Mouse (Mus musculus): ENCODE results near the gene B3gnt2. TPM values are rescaled to one million over a fixed set of nuclear protein-coding genes. Genes with fewer than 3 reads are reported as not detected.

Gene B3gnt2
- total and polyA plus RNA-seq, 3 experiments = 36.8 to 66.4 TPM; not detected in 1

GRCm38 (mm10) chr11:22852510-22852909, 8.3 kb downstream of the B3gnt2 start:
- Histone ChIP-seq H3K36me3 (ENCODE audit: control insufficient read depth in 1 of 2, insufficient read depth in 2 of 2, low read length in 2 of 2) (peaks cover 2 to 75% of the 10 kb centered on the region in 2 experiments; a peak in 3 of 4 replicates), H3K9ac (ENCODE audit: control insufficient read depth, low read depth, low read length, poor library complexity, severe bottlenecking) (no peak overlapping the region), H3K9me3 (replicated peaks; ENCODE audit: insufficient read depth, low read length) (no peaks in the 10 kb centered on the region), H3K27me3 (ENCODE audit: control insufficient read depth in 1 of 2, insufficient read depth in 2 of 2, low read length in 2 of 2) (no peaks in the 10 kb centered on the region), H3K79me2 (ENCODE audit: control insufficient read depth, insufficient read depth, low read length, poor library complexity) (peaks cover 74% of the 10 kb centered on the region), H3K27ac (ENCODE audit: control insufficient read depth, low read depth, low read length) (no peak overlapping the region), H3K4me3 (ENCODE audit: control insufficient read depth in 1 of 2, insufficient read depth in 1 of 2, low read depth in 2 of 2, low read length in 2 of 2) (no peak overlapping the region), H3K4me1 (ENCODE audit: control insufficient read depth in 1 of 2, insufficient read depth in 2 of 2, low read length in 2 of 2) (peaks cover 52% of the 10 kb centered on the region in 2 experiments)
- TF ChIP-seq ETS1 (IDR thresholded peaks at IDR 0.05; ENCODE audit: low read depth, low read length) (no peak), MAX (IDR thresholded peaks at IDR 0.05; ENCODE audit: low read length) (no peak), ZKSCAN1 (IDR thresholded peaks at IDR 0.05; ENCODE audit: low read depth, low read length) (no peak), UBTF (IDR thresholded peaks at IDR 0.05; ENCODE audit: borderline replicate concordance, insufficient read depth, low read depth, low read length) (no peak), CHD1 (IDR thresholded peaks at IDR 0.05; ENCODE audit: low read depth, low read length) (no peak), POLR2AphosphoS2 (IDR thresholded peaks at IDR 0.05; ENCODE audit: low read length) (no peak), MXI1 (IDR thresholded peaks at IDR 0.05; ENCODE audit: low read depth, low read length) (no peak), MYC (IDR thresholded peaks at IDR 0.05; ENCODE audit: low read depth, low read length) (no peak), USF1 (IDR thresholded peaks at IDR 0.05; ENCODE audit: low read depth, low read length) (no peak), NRF1 (IDR thresholded peaks at IDR 0.05; ENCODE audit: insufficient read depth, low read depth, low read length, poor library complexity, severe bottlenecking) (no peak), HCFC1 (IDR thresholded peaks at IDR 0.05; ENCODE audit: low read depth, low read length) (no peak), E2F4 (IDR thresholded peaks at IDR 0.05; ENCODE audit: borderline replicate concordance, low read depth, low read length) (no peak), POLR2A (IDR thresholded peaks at IDR 0.05; ENCODE audit: control insufficient read depth in 1 of 2, insufficient read depth in 1 of 2, low read depth in 1 of 2, low read length in 2 of 2, poor library complexity in 1 of 2) (no peak), CHD2 (IDR thresholded peaks at IDR 0.05; ENCODE audit: low read length) (no peak), JUND (IDR thresholded peaks at IDR 0.05; ENCODE audit: low read depth, low read length) (no peak), POLR2AphosphoS5 (IDR thresholded peaks at IDR 0.05; ENCODE audit: borderline replicate concordance, low read depth, low read length) (no peak), GABPA (IDR thresholded peaks at IDR 0.05; ENCODE audit: low read depth, low read length) (no peak), MAFK (IDR thresholded peaks at IDR 0.05; ENCODE audit: borderline replicate concordance, low read depth, low read length) (no peak), CTCF (IDR thresholded peaks at IDR 0.05 in 2 of 3, conservative IDR thresholded peaks at IDR 0.05 in 1 of 3; ENCODE audit: control insufficient read depth in 1 of 3, insufficient read depth in 1 of 3, low read depth in 2 of 3, low read length in 3 of 3, poor library complexity in 1 of 3, severe bottlenecking in 1 of 3) (no peak)
- DNase-seq (ENCODE audit: low read depth, low spot score) = no peak

- DNase-seq (ENCODE audit: low read depth, low spot score) = peak; percentile 75
- no peaks in the 10 kb centered on the region for H3K9me3 ChIP-seq (replicated peaks; ENCODE audit: insufficient read depth, low read length)
- no peak overlapping the region for H3K9ac ChIP-seq (ENCODE audit: control insufficient read depth, low read depth, low read length, poor library complexity, severe bottlenecking)
- no peaks in the 10 kb centered on the region for H3K27me3 ChIP-seq (ENCODE audit: control insufficient read depth in 1 of 2, insufficient read depth in 2 of 2, low read length in 2 of 2)
- peaks cover 2 to 74% of the 10 kb centered on the region in 2 experiments; a peak in 3 of 4 replicates for H3K36me3 ChIP-seq (ENCODE audit: control insufficient read depth in 1 of 2, insufficient read depth in 2 of 2, low read length in 2 of 2)
- H3K27ac ChIP-seq (ENCODE audit: control insufficient read depth, low read depth, low read length) = peak overlapping the region; percentile 29; the same call in 1 of the 2 replicates
- peaks cover 73% of the 10 kb centered on the region for H3K79me2 ChIP-seq (ENCODE audit: control insufficient read depth, insufficient read depth, low read length, poor library complexity)
- H3K4me3 ChIP-seq (ENCODE audit: control insufficient read depth in 1 of 2, insufficient read depth in 1 of 2, low read depth in 2 of 2, low read length in 2 of 2) = no peak overlapping the region
- peaks cover 51 to 53% of the 10 kb centered on the region in 2 experiments for H3K4me1 ChIP-seq (ENCODE audit: control insufficient read depth in 1 of 2, insufficient read depth in 2 of 2, low read length in 2 of 2)
- TF ChIP-seq ELF1 (IDR thresholded peaks at IDR 0.05; ENCODE audit: low read depth, low read length) = no peak
- TF ChIP-seq POLR2AphosphoS5 (IDR thresholded peaks at IDR 0.05; ENCODE audit: borderline replicate concordance, low read depth, low read length) = no peak
- TF ChIP-seq SIN3A (IDR thresholded peaks at IDR 0.05; ENCODE audit: low read length) = no peak
- TF ChIP-seq ZC3H11A (IDR thresholded peaks at IDR 0.05; ENCODE audit: low read depth, low read length) = no peak
- TF ChIP-seq GABPA (IDR thresholded peaks at IDR 0.05; ENCODE audit: low read depth, low read length) = no peak
- peak; percentile 38; the same call in 1 of the 2 replicates for TF ChIP-seq GATA1 (IDR thresholded peaks at IDR 0.05; ENCODE audit: low read depth, low read length)
- no peak for TF ChIP-seq POLR2A (IDR thresholded peaks at IDR 0.05; ENCODE audit: control insufficient read depth in 1 of 2, insufficient read depth in 1 of 2, low read depth in 1 of 2, low read length in 2 of 2, poor library complexity in 1 of 2)
- no peak for TF ChIP-seq NELFE (IDR thresholded peaks at IDR 0.05; ENCODE audit: low read depth, low read length)
- TF ChIP-seq EP300 (IDR thresholded peaks at IDR 0.05; ENCODE audit: low read depth in 1 of 2, low read length in 2 of 2) = peak; percentile 35 to 55; a peak in 1 of 4 replicates
- no peak for TF ChIP-seq ZKSCAN1 (IDR thresholded peaks at IDR 0.05; ENCODE audit: low read depth, low read length)
- no peak for TF ChIP-seq MAX (IDR thresholded peaks at IDR 0.05; ENCODE audit: low read length)
- no peak for TF ChIP-seq CHD1 (IDR thresholded peaks at IDR 0.05; ENCODE audit: low read depth, low read length)
- TF ChIP-seq ETS1 (IDR thresholded peaks at IDR 0.05; ENCODE audit: low read depth, low read length) = no peak
- no peak for TF ChIP-seq TAL1 (IDR thresholded peaks at IDR 0.05; ENCODE audit: low read length)
- TF ChIP-seq SMC3 (IDR thresholded peaks at IDR 0.05; ENCODE audit: low read depth, low read length) = no peak
- TF ChIP-seq TCF12 (IDR thresholded peaks at IDR 0.05; ENCODE audit: low read depth, low read length) = peak; percentile 44; the same call in 1 of the 2 replicates
- TF ChIP-seq USF2 (IDR thresholded peaks at IDR 0.05; ENCODE audit: borderline replicate concordance in 1 of 2, insufficient read depth in 1 of 2, low read depth in 1 of 2, low read length in 2 of 2) = no peak
- TF ChIP-seq CTCF (IDR thresholded peaks at IDR 0.05 in 2 of 3, conservative IDR thresholded peaks at IDR 0.05 in 1 of 3; ENCODE audit: control insufficient read depth in 1 of 3, insufficient read depth in 1 of 3, low read depth in 2 of 3, low read length in 3 of 3, poor library complexity in 1 of 3, severe bottlenecking in 1 of 3) = no peak
Observed at GRCm38 (mm10) chr11:22851416-22851815, 9.3 kb downstream of the B3gnt2 start.
